In the genomic region with DNA sequence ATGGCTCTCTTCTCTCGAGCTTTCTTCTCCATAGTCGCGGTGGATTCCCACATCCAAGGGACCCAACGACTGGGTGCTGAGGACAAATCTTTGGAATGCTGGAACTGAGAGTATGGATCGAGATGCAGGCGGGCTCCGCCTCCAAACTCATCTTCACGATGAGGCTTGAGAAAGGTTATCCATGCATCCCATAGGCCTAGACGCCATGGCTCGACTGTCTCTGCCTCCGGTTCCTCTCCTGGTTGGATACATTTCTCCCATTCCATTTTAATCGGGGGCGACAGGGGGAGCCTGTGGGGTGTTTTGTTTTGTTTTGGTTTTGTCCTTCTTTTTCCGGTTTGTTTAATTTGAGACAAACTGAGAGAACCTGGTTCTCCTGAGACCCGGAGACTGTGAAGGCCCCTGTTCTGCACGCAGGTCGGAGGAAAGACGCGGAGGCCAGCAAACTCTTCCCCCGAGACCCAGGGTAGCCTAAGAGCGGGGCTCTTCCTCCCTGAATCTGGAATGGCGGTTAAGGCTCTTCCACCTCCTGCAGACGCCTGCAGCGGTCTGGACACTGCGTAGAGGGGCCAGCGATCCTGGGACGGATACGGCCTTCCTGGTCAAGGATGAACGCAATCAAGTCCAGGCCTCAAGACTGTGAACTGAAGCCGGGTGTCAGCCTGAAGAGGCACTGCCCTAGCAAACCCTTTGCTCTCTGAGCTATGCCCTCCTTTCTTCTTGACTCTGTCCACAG, we compare ENCODE assay signal across 1 mouse cellular context.
TF ChIP-seq lines count a peak whose summit lies in the region.

No protein-coding gene starts in this region.

TF ChIP-seq in ES-E14, 5 proteins besides CTCF, POLR2A, EP300 and RAD21:
- TF ChIP-seq MAFK (IDR thresholded peaks at IDR 0.05; ENCODE audit: insufficient read depth, low read depth, low read length) (no peak), CHD2 (IDR thresholded peaks at IDR 0.05; ENCODE audit: low read depth, low read length) (no peak), ZNF384 (IDR thresholded peaks at IDR 0.05; ENCODE audit: low read depth, low read length) (no peak)
